Mouse (Mus musculus): ENCODE measurements around the gene Ehbp1. TPM values are rescaled to one million over a fixed set of nuclear protein-coding genes. Genes with fewer than 3 reads are reported as not detected.

Ehbp1 gene
- total RNA-seq, 2 experiments from 2014 or later: 55.0 to 57.8 TPM

DNA sequence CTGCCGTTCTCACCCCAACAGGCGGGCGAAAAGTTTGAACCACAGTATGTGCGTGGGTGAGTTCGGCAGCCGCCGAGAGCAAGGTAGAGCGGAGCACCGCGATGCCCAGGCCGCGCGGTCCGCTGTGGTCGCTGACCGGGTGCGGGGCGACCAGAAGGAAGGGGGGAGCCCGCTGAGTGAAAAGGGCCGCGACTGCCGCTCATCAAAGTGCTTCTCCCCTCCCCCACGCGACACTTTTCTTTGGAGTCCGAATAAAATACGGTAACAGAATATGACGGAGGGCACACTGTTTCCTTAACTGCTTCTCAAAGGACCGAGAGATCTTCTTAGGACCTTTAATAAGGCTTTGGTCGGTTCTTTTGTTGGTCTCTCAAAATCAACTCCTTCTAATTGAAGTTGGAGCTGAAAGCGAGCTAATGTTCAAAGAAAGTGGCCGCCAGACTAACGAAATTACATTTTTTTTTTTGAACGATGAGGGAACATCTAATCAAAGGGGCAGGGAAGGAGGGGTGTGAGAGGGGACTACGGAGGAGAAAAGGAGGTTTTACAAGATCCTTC, 339.2 kb downstream of the Ehbp1 start, which contains the start of gene Otx1:
Gene Otx1, minus strand, starts transcription at position 115 of the 558 bp plus-strand sequence.
- peak within 1 kb of the TSS; percentile 62; the same call in 1 of the 2 replicates for H3K27ac ChIP-seq
- intact Hi-C loops (cut with DNase I): loop anchor here (10.0 kb wide), 1 partner anchor 638 kb away; no protein-coding TSS in a partner anchor
- TF ChIP-seq CTCF (IDR thresholded peaks at IDR 0.05): no peak
- peak in 1 of 2 experiments; percentile 30 for DNase-seq (ENCODE audit: extremely low spot score in 1 of 2, low spot score in 2 of 2)
- H3K4me3 ChIP-seq: peak within 1 kb of the TSS; percentile 52

DNA sequence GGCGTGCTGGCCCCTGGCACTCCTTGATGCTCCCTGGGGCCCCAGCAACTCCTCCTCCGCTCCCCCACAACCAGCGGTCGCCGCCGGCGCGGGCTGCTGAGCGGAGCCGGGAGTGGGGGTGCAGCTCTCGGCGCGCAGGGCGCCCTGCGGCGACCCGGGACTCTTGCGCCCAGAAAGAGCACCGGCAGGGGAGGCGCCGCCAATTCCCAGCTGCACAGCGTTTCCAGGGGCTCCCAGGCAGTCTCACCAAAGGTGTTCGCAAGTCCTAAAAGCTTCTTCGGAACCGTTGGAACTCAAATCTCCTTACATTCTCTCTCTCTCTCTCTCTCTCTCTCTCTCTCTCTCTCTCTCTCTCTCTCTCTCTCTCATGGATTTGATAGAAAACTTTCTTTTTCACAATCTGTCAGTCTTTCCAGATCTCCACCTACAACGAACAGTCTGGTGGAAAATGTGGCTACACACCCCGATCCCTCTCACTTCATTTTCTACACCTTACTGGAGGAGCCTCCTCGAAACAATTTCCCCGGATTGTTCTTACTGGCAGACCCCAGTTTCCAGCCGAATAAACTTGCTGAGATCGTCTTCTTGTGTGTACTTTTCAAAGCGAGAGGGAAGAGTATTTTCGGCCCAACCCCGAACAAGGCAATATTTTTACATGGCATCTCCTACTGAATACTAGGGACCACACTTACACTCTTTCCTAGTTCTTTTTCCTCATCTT, 339.9 kb downstream of the Ehbp1 start:
- peak overlapping the region; percentile 52 for H3K4me3 ChIP-seq
- no peak for TF ChIP-seq CTCF (IDR thresholded peaks at IDR 0.05)
- intact Hi-C loops (cut with DNase I): loop anchor here (10.0 kb wide), 1 partner anchor 637 kb away; no protein-coding TSS in a partner anchor
- no peak for DNase-seq (ENCODE audit: extremely low spot score in 1 of 2, low spot score in 2 of 2)
- peak overlapping the region; percentile 62; the same call in 1 of the 2 replicates for H3K27ac ChIP-seq

DNA sequence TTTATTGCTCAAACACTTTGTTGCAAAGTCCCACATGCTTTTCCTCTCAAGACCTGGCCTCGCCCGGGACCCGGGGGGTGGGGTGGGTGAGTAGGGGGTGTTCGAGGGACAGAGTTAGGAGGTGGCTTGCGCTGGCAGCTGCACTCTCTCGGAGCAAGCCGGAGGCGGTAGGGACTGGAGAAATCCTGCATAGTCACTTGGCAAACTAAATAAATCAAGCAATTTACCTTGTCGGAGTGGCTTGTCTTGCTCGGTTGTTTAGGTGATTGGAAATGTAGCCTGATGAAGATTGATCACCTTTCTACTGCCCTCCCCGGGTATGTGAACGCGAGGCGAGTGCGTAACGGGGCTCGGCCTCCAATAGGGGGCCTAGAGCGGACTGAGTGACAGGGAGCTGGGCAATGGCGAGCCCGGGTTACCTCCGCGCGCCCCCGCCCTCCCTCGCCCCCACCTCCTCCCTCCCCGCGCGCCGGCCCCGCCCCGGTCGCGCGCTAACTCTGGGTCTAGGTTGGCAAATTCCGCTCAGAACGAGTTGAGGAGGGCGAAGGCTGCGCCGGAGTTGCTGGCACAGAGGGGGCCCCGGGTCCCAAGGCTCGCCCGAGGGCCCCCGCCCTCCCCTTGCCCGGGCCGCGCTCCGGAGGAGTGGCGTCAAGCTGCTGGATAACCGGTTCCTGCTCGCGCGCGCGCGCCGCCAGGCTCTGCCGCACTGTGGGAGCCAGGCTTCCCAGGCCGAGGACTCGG, 340.6 kb downstream of the Ehbp1 start:
- TF ChIP-seq CTCF (IDR thresholded peaks at IDR 0.05): no peak; the same call in none of the 2 replicates
- Histone ChIP-seq H3K4me3 (peak overlapping the region; percentile 52), H3K27ac (peak overlapping the region; percentile 62; the same call in 1 of the 2 replicates)
- DNase-seq (ENCODE audit: extremely low spot score in 1 of 2, low spot score in 2 of 2): peak; percentile 46 to 52
- intact Hi-C loops (cut with DNase I): loop anchor here (10.0 kb wide), 1 partner anchor 637 kb away; no protein-coding TSS in a partner anchor

DNA sequence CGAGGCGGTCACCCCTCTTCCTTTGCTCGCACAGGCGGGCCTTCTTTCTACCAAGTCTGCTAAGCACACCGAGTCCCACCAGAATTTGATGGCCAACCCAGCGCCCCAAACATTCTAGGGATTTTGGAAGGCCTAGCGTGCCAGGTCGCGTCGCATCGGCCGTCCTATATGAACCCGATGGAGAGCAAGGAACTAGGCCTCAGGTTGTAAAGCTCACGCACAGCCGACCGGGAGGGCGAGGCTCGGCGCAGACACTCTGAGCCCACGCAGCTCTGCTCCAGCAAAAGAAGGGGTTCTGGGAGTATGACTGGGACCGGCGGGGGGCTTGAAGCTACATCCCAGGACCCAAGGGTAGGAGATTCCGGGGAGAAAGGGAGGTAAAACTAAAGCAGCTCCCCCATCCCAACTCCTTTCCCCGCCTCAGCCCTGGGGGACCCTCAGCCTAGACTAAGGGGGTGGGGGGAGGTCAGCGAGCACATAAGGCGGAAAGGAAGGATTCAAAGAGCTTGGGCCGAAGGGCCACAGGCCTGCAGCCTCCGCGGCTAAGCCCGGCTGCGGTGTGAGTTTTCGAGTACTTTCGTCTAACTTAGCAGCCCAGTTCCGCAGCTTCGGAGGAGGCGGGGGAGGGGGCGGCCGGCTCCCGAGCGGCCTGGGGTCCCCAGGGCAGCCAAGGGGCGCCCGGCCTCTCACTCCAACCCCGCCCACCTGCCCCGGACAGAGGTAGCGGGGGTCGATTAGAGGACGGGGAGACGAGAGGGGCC, 341.6 kb downstream of the Ehbp1 start:
- peak overlapping the region; percentile 52 for H3K4me3 ChIP-seq
- peak overlapping the region; percentile 19; the same call in 1 of the 2 replicates for H3K27ac ChIP-seq
- intact Hi-C loops (cut with DNase I): loop anchor here (10.0 kb wide), 1 partner anchor 636 kb away; no protein-coding TSS in a partner anchor
- DNase-seq (ENCODE audit: extremely low spot score in 1 of 2, low spot score in 2 of 2): no peak
- TF ChIP-seq CTCF (IDR thresholded peaks at IDR 0.05): no peak

DNA sequence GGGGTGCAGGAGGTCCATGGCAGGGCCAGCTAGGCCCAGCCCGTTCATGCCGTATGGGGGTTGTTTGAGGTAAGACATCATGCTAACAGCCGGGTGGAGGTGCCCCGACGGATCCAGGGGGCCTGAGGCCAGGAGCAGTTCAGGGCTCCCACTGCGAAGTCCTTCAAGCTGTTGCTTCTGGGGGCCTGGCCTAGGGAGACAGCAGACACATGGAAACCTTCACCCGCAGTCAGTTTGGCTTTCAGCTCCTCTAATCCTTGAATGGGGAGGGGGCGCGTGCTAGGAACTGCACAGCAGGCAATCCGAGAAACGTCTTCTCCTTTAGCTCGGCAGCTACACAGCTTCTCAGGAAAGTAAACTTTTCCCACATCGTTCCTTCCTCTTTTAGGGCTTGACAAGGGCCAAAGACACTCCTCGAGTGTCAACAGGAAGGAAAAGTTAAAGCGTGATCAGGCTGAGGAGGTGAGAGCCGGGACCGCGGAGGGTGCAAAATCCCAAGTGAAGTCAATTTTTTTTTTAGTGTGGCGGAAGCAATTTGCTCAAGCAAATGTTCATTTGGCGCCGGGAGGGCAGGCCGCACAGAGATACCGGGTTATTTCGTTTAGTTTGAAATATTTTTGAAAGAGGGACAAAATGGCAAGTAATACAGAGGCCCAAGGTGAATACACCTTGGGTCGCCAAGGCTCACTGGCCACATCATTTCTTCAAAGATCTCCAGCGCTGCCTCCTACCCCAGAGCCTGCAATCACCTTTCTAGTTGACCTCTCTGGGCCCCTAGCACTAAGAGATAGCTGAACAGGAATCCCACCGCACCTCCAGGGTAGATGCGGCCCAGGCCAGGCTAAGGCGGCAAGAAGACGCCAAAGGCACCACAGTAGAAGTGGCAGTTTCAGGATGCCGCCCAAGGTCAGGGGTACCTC, 342.4 kb downstream of the Ehbp1 start:
- H3K4me3 ChIP-seq: peak overlapping the region; percentile 52; the same call in 1 of the 2 replicates
- intact Hi-C loops (cut with DNase I): loop anchor here (10.0 kb wide), 2 partner anchors 205 to 635 kb away; no protein-coding TSS in a partner anchor
- no peak for TF ChIP-seq CTCF (IDR thresholded peaks at IDR 0.05)
- H3K27ac ChIP-seq: no peak overlapping the region
- no peak for DNase-seq (ENCODE audit: extremely low spot score in 1 of 2, low spot score in 2 of 2)

DNA sequence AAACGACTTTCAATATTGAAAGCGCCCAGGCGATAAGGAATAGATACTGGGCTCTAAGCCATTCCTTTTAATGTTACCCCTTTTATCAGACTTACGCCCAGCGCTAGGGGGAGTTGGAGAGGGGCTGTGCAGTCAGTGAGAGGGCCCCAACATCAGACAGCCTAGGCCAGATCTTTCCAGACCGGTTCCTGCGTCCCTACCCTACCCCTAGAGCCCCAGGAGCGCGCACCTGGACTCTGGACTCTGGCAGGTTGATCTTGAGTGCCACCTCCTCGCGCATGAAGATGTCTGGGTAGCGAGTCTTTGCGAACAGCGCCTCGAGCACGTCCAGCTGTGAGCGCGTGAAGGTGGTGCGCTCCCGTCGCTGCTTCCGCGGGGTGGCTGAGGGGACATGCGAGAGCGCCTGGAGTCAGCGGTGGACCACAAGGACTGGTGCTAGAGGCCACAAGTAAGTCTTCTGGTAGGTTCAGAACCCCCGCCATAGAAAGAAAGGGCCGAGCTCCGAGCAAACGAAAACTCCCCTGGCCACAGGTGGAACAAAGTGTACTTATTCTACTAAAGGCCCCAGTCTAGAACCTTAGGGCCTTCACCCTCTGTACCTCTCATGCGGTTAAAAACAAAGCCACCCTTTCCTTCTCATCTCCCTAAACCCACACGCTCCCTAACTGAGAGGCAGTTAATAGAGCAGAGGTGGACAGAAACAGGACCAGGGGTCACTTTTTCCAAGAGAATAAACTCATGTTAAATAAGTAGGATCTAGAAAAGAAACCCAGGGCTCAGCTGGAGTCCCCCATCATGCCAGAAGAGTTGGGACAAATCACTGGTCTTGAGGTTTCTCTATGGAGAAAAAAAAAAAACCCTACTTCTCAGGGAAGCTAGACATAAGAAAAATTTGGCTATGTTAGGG, 343.7 kb downstream of the Ehbp1 start:
- intact Hi-C loops (cut with DNase I): loop anchor here (10.0 kb wide), 1 partner anchor 206 kb away; no protein-coding TSS in a partner anchor
- DNase-seq (ENCODE audit: extremely low spot score in 1 of 2, low spot score in 2 of 2): no peak
- H3K4me3 ChIP-seq: no peak overlapping the region
- TF ChIP-seq CTCF (IDR thresholded peaks at IDR 0.05): no peak
- H3K27ac ChIP-seq: no peak overlapping the region

DNA sequence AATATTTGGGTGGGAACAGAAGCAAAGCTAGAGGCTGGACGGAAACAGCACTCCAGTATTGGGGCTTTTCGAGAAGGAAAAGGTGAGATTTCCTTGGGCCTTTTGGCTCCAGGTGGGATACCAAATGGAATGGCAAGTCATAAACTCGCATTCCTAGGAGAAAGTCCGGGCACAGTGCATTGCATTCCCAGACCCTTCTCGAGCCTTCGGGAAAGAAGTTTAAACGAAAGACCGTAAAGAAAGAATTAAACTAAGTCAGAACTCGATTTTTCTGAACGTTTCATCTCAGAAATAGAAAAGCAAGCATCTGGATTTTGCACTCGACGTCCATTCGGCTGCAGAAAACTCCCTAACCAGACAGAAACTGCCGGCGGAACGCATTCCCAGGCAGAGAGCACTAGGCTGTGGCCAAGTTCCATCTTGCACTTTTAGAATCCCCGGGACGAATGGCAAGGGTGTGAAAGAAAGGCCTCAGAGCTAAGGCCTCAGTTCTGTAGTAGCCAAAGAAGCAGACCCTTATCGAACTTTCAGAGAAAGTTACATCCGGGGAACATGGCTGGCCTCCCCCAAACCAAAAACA, 344.4 kb downstream of the Ehbp1 start:
- Histone ChIP-seq H3K27ac (peak overlapping the region; percentile 15; the same call in 1 of the 2 replicates), H3K4me3 (no peak overlapping the region)
- DNase-seq (ENCODE audit: extremely low spot score in 1 of 2, low spot score in 2 of 2): no peak
- TF ChIP-seq CTCF (IDR thresholded peaks at IDR 0.05): no peak
- intact Hi-C loops (cut with DNase I): loop anchor here (10.0 kb wide), 1 partner anchor 207 kb away; no protein-coding TSS in a partner anchor

DNA sequence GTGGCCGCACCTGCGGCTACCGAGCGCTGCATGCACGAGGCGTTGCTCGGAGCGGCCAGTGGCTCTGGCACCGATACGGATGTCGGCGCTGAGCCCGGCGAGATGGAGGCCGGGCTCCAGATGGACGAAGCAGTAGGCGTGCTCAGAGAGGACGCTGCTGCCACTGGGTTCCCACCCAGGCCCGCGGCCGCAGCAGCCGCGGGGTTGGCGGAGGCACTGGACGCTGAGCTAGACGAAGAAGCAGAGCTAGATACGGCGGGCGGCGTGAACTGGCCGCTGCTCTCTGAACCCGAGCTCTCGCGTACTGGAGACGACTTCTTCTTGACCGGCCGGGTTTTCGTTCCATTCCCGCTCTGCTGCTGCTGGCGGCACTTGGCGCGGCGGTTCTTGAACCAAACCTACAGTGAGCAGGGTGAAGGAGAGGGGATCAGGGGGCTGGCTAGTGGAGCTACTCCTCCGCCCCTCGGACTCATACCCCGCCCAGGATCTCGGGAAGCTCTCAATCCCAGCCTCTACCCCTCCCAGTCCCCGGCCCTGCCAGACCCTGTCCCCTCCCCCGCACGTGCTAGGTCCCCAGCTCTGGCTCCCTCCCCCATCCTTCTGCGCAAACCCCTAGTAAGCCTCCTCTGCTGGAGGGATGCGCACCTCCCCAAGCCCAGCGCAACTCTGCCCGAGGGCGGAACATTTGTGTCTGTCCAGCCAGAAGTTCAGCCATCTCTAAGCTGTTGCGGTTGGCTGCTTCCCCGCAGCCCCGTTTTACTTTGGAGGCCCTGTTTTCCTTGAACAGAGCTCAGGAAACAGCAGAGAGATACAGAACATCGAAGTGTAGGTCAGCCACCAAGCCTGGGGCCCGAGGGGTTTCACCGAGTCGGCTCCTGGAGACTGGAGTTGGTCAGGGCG, 345.2 kb downstream of the Ehbp1 start:
- TF ChIP-seq CTCF (IDR thresholded peaks at IDR 0.05): no peak
- Histone ChIP-seq H3K27ac (peak overlapping the region; percentile 24; the same call in 1 of the 2 replicates), H3K4me3 (peak overlapping the region; percentile 34)
- intact Hi-C loops (cut with DNase I): loop anchor here (10.0 kb wide), 1 partner anchor 208 kb away; no protein-coding TSS in a partner anchor
- peak; percentile 19 to 30 for DNase-seq (ENCODE audit: extremely low spot score in 1 of 2, low spot score in 2 of 2)

Measured in left cerebral cortex, adult 2 months (tissue).